Mouse (Mus musculus) brain, embryonic 14.5 days (tissue): Measurements from ENCODE around the gene Ostf1.

Experiments used
- CTCF ChIP-seq: fragments of 200-500 bp; IDR thresholded peaks from 2 replicates; pipeline ENCODE4 v1.5.1; 2012; ENCODE audit warnings: inconsistent platforms, mild to moderate bottlenecking, moderate library complexity, borderline replicate concordance; ENCODE audit not compliant: insufficient read depth, insufficient read length; ENCODE audit errors: extremely low read depth
- POLR2A ChIP-seq: fragments of 200-500 bp; IDR thresholded peaks from 2 replicates; pipeline ENCODE4 v1.6.1; 2012; ENCODE audit warnings: mild to moderate bottlenecking, inconsistent platforms, borderline replicate concordance; ENCODE audit not compliant: poor library complexity, insufficient read depth, insufficient read length, severe bottlenecking; ENCODE audit errors: extremely low read depth

DNA sequence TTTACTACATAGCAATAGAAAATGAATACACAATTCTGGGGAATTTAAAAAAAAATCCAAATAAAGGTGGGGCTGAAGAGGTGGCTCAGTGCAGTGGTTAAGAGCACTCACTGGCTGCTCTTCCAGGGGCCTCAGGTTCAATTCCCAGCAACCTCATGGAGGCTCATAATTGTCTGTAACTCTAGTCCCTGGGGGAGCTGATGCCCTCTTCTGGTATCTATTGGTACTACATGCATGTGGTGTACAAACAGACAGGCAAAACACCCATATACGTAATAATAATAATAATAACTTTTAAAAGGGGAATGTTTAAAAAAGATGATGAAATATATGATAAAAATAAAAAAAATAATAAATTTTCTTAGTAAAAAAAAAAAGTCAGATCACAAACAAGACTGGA, 43.4 kb downstream of the Ostf1 start:
- 0 out of 2 replicates have a peak, but pooled peaks have one; percentile 33 for TF ChIP-seq CTCF
- TF ChIP-seq POLR2A = no peak
